Mouse (Mus musculus) kidney, postnatal 0 days (tissue): ENCODE results near the gene Tpst1. TPM values are rescaled to one million over a fixed set of nuclear protein-coding genes. Genes with fewer than 3 reads are reported as not detected.

Source experiments
- ATAC-seq: fragments of 200-750 bp; cut with Nextera tagmentation; replicated peaks from 2 replicates; pipeline ENCODE4 v1.8.0; 2017; ENCODE audit warnings: low read depth, moderate number of reproducible peaks, moderate TSS enrichment, moderate library complexity; ENCODE audit not compliant: low FRiP score
- DNase-seq: peaks from one replicate; pipeline ENCODE4 v3.0.0-alpha.2; 2016; ENCODE audit warnings: low spot score
- H3K27ac ChIP-seq: fragments of 300-500 bp; sonication (generic); 2 replicates; pipeline ENCODE4 v1.5.1; 2014; ENCODE audit warnings: mild to moderate bottlenecking
- H3K27me3 ChIP-seq: fragments of 300-500 bp; sonication (generic); 2 replicates; pipeline ENCODE4 v1.6.1; 2014; ENCODE audit warnings: low read length, mixed read lengths; ENCODE audit not compliant: insufficient read depth
- H3K36me3 ChIP-seq: fragments of 300-500 bp; sonication (generic); 2 replicates; pipeline ENCODE4 v1.6.1; 2014; ENCODE audit warnings: low read length, mixed read lengths; ENCODE audit not compliant: insufficient read depth
- H3K4me1 ChIP-seq: fragments of 300-500 bp; sonication (generic); replicated peaks from 2 replicates; pipeline ENCODE4 v1.6.1; 2014; ENCODE audit warnings: antibody characterized with exemption, low read length, mixed read lengths; ENCODE audit not compliant: insufficient read depth
- H3K4me2 ChIP-seq: fragments of 300-500 bp; sonication (generic); 2 replicates; pipeline ENCODE4 v1.6.1; 2014; ENCODE audit warnings: mild to moderate bottlenecking, low read length, moderate library complexity, mixed read lengths
- H3K4me3 ChIP-seq: fragments of 300-500 bp; sonication (generic); replicated peaks from 2 replicates; pipeline ENCODE4 v1.5.1; 2014; ENCODE audit warnings: low read depth, low read length
- H3K9ac ChIP-seq: fragments of 300-500 bp; sonication (generic); 2 replicates; pipeline ENCODE4 v1.6.1; 2014; ENCODE audit warnings: low read depth, low read length
- H3K9me3 ChIP-seq: fragments of 300-500 bp; sonication (generic); replicated peaks from 2 replicates; pipeline ENCODE4 v1.6.1; 2016; ENCODE audit warnings: low read length, inconsistent platforms, mixed read lengths
- CTCF ChIP-seq: IDR thresholded peaks from 2 replicates; pipeline ENCODE4 v1.5.1; 2016; ENCODE audit warnings: antibody characterized with exemption, low read depth, mild to moderate bottlenecking, moderate library complexity
- WGBS: fragments of 180-500 bp; shearing (Covaris S2); extraction: QIAGEN DNeasy Blood & Tissue Kit; methylation state at CpG from one replicate; pipeline ENCODE4 v1.1.7; 2014; 5-methylcytosine and 5-hydroxymethylcytosine counted together
- polyA plus RNA-seq: library from polyadenylated mRNA; unstranded; fragments of >200 nt; fragmentation: Nextera tagmentation; extraction: Ambion mirVana; gene quantifications from 2 replicates; pipeline ENCODE4 v1.2.1, GENCODE M21; 2015

Gene Tpst1
- polyA plus RNA-seq, 1 experiment from 2014 or later = 66.5 TPM

DNA sequence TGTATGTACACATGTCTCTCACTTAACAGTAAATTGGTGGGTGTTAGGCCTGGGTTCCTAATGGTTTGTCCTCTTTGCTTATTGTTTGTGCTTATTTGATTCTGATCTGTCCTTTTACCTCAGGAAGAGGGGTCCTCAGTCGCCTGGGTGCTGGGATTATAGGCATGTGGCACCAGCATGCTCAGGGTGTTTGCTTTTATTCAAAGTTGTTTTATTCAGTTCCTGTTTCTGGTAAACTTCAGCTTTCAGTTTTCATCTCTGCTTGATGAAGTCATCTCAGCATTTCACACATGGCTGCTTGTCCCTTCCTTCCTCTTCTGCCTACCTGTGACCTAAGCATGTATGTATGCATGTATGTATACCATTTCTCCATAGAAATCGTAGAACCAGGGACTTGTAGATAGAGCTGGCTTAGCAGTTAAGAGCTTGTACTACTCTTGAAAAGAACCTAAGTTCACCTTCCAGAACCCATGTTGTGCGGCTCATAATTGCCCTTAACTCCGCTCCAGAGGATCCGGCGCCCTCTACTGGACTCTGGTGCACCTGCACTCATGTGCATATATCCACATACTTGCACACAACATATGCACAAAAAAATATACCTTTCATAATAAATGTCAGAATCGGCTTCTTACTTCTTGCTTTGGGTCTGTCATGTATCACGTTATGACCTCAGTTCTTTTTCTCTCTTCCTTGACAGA, 8.2 kb downstream of the Tpst1 start:
- H3K9me3 ChIP-seq = 0 out of 2 replicates have a peak, but pooled peaks cover 4% of the 10 kb centered on the region
- H3K9ac ChIP-seq = no peak overlapping the region
- ATAC-seq (no peak), DNase-seq (no peak)
- WGBS = 98% methylated on average over 8 of the region's 8 CpGs
- H3K4me1 ChIP-seq = no peaks in the 10 kb centered on the region
- H3K4me3 ChIP-seq = no peak overlapping the region
- peak; percentile 48; the same call in 1 of the 2 replicates for TF ChIP-seq CTCF
- H3K36me3 ChIP-seq = no peaks in the 10 kb centered on the region
- H3K27me3 ChIP-seq = no peaks in the 10 kb centered on the region
- H3K4me2 ChIP-seq = no peak overlapping the region
- no peak overlapping the region for H3K27ac ChIP-seq

DNA sequence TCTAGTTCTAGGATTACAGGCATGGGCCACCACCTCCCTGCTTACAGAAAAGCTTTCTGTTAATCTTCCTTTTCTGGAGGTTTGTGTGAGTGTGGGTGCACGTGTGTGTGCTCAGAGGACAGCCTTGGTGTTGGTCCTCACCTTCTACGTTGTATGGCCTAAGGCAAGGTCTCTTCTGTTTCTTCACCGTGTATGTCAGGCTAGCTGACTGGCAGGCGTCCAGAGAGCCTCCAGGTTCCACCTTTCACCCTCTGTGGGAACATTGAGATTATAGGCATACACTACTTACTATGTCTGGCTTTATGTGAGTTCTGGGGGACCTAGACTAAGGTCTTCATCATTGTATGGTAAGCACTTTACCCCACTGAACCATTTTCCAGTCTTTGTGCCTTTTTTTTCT, 9.3 kb downstream of the Tpst1 start:
- Histone ChIP-seq H3K4me1 (no peaks in the 10 kb centered on the region), H3K9me3 (0 out of 2 replicates have a peak, but pooled peaks cover 4% of the 10 kb centered on the region), H3K4me2 (no peak overlapping the region), H3K9ac (no peak overlapping the region), H3K36me3 (no peaks in the 10 kb centered on the region), H3K27ac (no peak overlapping the region), H3K4me3 (no peak overlapping the region), H3K27me3 (no peaks in the 10 kb centered on the region)
- WGBS = 70% methylated on average over 4 of the region's 4 CpGs
- no peak for DNase-seq
- no peak for TF ChIP-seq CTCF
- no peak for ATAC-seq

DNA sequence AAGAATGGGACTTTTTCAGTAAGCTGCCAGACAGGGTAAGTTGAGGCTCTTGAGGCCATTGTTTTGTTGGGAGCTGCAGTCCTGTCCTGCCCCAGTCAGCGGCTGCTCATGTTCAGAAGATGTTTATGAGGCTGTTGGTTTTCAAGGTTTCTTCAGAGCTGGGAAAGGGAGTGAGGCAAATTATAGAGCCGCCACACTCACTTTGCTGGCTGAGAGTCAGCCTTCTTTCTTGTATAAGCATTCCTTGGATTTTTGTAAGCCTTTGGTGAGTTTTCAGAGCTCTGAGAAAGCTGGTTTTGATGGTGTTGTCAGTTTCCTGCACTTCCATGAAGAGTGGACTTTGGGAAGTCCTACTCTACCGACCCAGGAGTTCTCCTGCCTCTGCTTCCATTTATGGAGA, 11.1 kb downstream of the Tpst1 start:
- DNase-seq (peak; percentile 47), ATAC-seq (no peak)
- WGBS = 71% methylated on average over 3 of the region's 3 CpGs
- Histone ChIP-seq H3K4me1 (no peaks in the 10 kb centered on the region), H3K36me3 (no peaks in the 10 kb centered on the region), H3K27ac (no peak overlapping the region), H3K9me3 (0 out of 2 replicates have a peak, but pooled peaks cover 4% of the 10 kb centered on the region), H3K9ac (no peak overlapping the region), H3K4me2 (no peak overlapping the region), H3K4me3 (no peak overlapping the region), H3K27me3 (no peaks in the 10 kb centered on the region)
- TF ChIP-seq CTCF = no peak

DNA sequence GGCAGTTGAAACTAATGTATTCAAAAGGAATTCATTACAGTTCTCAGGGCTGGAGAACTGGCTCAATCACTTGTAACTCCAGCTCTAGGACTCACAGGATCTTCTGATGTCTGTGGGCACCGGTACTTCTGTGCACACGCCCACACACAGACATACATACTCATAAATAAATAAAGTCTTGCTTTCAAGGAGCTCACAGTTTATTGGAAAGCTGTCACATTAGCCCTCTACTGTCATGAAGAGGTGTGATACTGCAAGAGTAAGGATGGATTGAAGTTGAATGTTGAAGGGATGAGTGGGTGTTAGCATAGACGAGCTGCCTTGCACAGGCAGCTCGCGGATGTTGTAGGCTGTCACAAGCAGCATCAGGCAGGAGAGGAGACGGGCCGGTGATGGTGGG, 14.9 kb downstream of the Tpst1 start:
- Histone ChIP-seq H3K36me3 (no peaks in the 10 kb centered on the region), H3K27me3 (no peaks in the 10 kb centered on the region), H3K9ac (no peak overlapping the region), H3K27ac (no peak overlapping the region), H3K4me1 (no peaks in the 10 kb centered on the region), H3K4me3 (no peak overlapping the region), H3K4me2 (no peak overlapping the region), H3K9me3 (no peaks in the 10 kb centered on the region)
- no peak for ATAC-seq
- 75% methylated on average over 7 of the region's 7 CpGs for WGBS
- DNase-seq = no peak
- no peak for TF ChIP-seq CTCF

DNA sequence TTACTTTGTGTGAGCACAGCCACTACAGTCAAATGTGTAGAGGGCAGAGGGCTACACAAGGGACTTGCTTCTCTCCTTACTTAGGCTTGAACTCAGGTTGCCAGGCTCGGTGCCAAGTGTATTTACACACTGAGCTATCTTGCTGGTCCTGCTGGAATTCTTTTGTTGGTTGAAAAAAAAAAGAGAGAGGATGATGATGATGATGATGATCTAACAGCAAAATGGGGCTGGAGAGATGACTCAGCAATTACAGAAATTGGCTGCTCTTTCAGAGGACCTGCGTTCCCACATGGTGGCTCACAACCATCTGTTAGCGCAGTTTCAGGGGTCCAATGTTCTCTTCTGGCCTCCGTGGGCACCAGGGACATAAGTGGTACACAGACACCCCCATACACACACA, 15.5 kb downstream of the Tpst1 start:
- Histone ChIP-seq H3K9me3 (no peaks in the 10 kb centered on the region), H3K27me3 (no peaks in the 10 kb centered on the region), H3K9ac (no peak overlapping the region), H3K27ac (no peak overlapping the region), H3K4me1 (no peaks in the 10 kb centered on the region), H3K4me2 (no peak overlapping the region), H3K36me3 (no peaks in the 10 kb centered on the region), H3K4me3 (no peak overlapping the region)
- 89% methylated on average over 4 of the region's 4 CpGs for WGBS
- ATAC-seq (no peak), DNase-seq (no peak)
- TF ChIP-seq CTCF = no peak

DNA sequence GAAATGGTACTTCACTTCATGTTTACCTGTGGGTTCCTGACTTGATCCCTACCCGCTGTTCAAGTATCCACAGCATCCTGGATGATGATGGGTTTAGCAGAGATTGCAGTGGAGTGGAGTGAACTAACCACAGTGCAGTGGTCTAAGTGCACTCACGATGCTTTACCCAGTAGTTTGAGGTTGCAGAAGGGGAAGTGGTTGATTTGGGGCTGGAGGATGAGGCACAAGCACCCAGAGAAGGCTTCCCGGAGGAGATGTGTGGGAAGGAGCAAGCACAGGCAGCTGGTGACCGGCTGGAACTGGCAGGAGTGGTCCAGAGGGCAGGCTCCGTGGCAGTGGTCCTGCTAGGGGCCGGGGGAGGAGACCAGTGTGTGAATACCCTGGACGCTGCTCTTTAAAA, 16.1 kb downstream of the Tpst1 start:
- H3K27me3 ChIP-seq = no peaks in the 10 kb centered on the region
- 0 out of 2 replicates have a peak overlapping the region, but pooled peaks have one; percentile 8 for H3K27ac ChIP-seq
- 58% methylated on average over 7 of the region's 7 CpGs for WGBS
- no peak overlapping the region for H3K4me3 ChIP-seq
- ATAC-seq = no peak
- no peaks in the 10 kb centered on the region for H3K36me3 ChIP-seq
- H3K9ac ChIP-seq = peak overlapping the region; percentile 18; the same call in 1 of the 2 replicates
- DNase-seq = no peak
- no peaks in the 10 kb centered on the region for H3K9me3 ChIP-seq
- no peaks in the 10 kb centered on the region for H3K4me1 ChIP-seq
- H3K4me2 ChIP-seq = no peak overlapping the region
- TF ChIP-seq CTCF = no peak
